Mouse (Mus musculus) myocyte (in vitro differentiated cells): ENCODE measurements around the gene 1700057G04Rik.

ENCODE experiments used
- MAX ChIP-seq: IDR thresholded peaks from one replicate; pipeline ENCODE4 v1.6.1; 2011; ENCODE audit warnings: low read depth, mild to moderate bottlenecking, control low read depth
- USF1 ChIP-seq: IDR thresholded peaks from one replicate; pipeline ENCODE4 v1.6.1; 2011; ENCODE audit warnings: low read depth, mild to moderate bottlenecking, control low read depth, moderate library complexity

DNA sequence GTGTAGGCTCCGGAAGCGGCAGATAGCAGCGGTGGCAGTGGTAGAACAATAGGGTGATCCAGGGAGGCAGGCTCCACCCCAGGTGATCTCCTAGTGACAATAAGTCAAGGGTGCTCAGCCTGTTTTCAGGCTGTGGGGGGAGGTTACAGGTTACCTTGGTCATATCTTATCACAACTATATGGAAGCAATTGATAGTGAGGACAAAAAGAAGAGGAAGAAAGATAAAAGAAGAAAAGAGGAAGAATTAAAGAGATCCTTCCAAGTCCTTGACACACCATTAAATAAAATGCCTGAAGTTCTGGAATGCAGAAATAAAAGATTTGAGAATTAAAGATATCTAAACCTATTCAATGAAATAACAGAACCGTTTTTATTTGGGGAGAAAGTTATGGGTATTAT is 17.6 kb downstream of the 1700057G04Rik start:
- TF ChIP-seq MAX: no peak
- TF ChIP-seq USF1: no peak
